Mouse (Mus musculus) ES-Bruce4 (cell line): ENCODE results near the gene Tex2.

Experiments
- CTCF ChIP-seq: IDR thresholded peaks from one replicate; pipeline ENCODE4 v1.8.1; 2011; ENCODE audit warnings: low read depth, low read length
- POLR2A ChIP-seq: IDR thresholded peaks from one replicate; pipeline ENCODE4 v1.8.1; 2011; ENCODE audit warnings: low read length; ENCODE audit not compliant: insufficient read depth

- TF ChIP-seq CTCF, result no peak
- TF ChIP-seq POLR2A, result no peak
Measured at GRCm38 (mm10) chr11:106557398-106557797, 55.8 kb downstream of the Tex2 start.
